Mouse (Mus musculus): Measurements from ENCODE around the gene Psme3. TPM values are rescaled to one million over a fixed set of nuclear protein-coding genes. Genes with fewer than 3 reads are reported as not detected.

Gene Psme3
- total RNA-seq, 2 experiments from 2014 or later, result 88.7 to 103 TPM

- no peak for DNase-seq
Observed at GRCm38 (mm10) chr11:101354438-101355010, 38.5 kb downstream of the Psme3 start.

DNA sequence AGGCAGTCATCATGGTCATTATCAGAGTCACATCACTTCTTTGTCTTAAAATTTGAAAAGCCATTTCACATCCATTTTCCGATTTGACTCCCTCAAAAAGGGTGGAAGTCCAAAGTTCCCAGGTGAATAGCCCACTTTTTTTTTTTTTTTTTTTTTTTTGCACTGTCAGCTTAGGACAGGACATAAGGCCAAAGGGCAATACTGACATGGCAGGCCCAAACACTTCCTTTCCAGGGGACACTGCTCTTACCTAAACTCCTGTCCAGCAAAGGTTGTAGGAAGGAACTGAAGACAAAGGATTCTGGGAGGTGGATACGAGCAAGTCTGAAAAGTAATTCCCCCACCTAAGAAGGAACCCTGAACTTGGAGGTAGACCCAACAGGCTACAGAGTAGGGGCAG is 39.9 kb downstream of the Psme3 start:
- no peak for DNase-seq

DNA sequence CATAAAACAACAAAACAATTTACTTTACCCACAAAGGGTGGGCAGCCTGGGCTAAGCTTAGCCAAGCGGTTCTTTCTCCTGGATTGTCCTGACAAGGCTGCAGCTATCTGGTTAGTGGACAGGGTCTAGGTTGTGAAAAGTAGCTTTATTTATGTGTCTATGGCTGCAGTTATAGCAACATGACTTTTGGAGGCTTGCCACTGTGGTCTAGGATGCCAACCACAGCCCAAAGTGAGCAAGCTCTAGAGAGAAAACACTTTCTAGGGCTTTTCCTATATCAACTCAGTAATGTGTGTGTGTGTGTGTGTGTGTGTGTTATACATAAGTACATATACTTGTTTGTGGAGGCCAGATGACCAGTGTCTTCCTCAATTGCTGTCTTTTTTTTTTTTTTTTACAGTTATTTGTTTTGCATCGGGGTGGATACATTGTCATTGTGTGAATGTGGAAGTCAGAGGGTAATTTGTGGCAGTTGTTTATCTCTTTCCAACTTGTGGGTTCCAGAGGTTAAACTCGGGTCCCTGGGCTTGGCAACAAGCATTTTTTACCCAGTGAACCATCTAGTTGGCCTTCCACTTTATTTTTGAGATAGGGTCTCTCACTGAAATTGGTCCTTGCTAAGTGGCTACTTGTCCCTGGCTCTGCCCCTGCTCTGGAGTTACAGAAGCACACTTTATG is 41.6 kb downstream of the Psme3 start:
- DNase-seq, result no peak

- DNase-seq, result no peak
Observed at GRCm38 (mm10) chr11:101359776-101360175, 43.8 kb downstream of the Psme3 start.

DNA sequence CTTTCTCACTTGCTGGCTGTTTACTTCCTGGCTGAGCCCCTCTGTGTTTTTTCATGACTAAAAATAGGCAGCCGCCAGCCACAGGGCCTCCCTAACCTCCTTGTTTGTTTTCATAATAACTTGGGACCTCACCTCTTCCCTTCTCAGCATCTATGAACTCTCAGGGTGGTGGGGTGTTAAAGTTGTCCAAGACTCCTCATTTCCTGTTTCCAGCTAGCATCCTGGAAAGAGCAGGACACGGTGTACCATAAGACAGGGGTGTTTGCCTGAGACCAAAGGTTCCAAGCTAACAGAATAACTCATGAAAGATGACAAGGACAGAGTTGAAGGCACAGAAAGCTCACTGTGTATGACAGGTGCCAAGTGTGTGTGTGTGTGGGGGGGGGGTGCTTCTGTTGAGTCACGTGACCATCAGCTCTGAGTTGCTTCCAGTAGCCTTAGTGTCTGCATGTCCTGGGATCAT is 44.7 kb downstream of the Psme3 start:
- no peak for DNase-seq

GRCm38 (mm10) chr11:101364531-101364931 is 48.5 kb downstream of the Psme3 start:
- DNase-seq, result no peak

- no peak for DNase-seq
Observed at GRCm38 (mm10) chr11:101367326-101367935, 51.4 kb downstream of the Psme3 start, which contains the start of gene G6pc. TSS of gene G6pc (plus strand) at chr11:101367561.

DNA sequence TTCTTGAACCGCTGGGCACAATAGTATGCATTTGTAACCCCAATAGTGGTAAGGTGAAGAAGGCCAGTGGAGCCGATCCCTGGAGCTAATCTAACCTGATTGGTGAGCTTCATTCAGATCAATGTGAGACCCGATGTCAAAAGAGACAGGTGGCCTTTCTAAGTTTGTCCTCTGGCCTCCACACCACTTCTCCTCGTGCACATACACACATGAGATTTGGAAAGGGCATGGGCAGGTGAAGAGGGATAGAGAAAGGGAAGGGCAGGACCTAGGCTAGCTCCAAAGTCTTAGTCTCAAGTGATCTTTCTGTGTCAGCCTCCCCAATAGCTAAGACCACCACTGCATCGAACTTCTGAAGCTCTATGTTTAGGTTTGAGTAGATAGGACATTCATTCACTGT is 54.1 kb downstream of the Psme3 start:
- no peak for DNase-seq

Small RNA genes within 50 kb of the gene (microRNA-seq; reads per million reads assigned to microRNA genes)
- 0 reads per million in 2 experiments for gene Gm25593

Other genes starting within 250 kb of the Psme3 start
- 10 to 100 TPM in 1 of 2 experiments, 1 to 10 TPM in 1; 9.0 to 10.1 TPM for gene Naglu, start 246.2 kb upstream of the Psme3 start, total RNA-seq (2021)
- gene Hsd17b1, start 237.8 kb upstream of the Psme3 start, total RNA-seq (2021), result not detected
- 10 to 100 TPM; 15.4 to 16.2 TPM for gene Coasy, start 233.6 kb upstream of the Psme3 start, total RNA-seq (2021)
- 10 to 100 TPM; 17.5 to 17.7 TPM for gene Mlx, start 228.9 kb upstream of the Psme3 start, total RNA-seq (2021)
- 10 to 100 TPM; 11.7 to 13.6 TPM for gene Psmc3ip, start 220.8 kb upstream of the Psme3 start, total RNA-seq (2021)
- gene Retreg3, start 196.3 kb upstream of the Psme3 start, total RNA-seq (2021), result 10 to 100 TPM; 32.1 to 32.3 TPM
- gene Tubg1, start 196.3 kb upstream of the Psme3 start, total RNA-seq (2021), result 10 to 100 TPM; 53.5 to 53.7 TPM
- gene Tubg2, start 160.3 kb upstream of the Psme3 start, total RNA-seq (2021), result 1 to 10 TPM; 6.6 to 7.0 TPM
- gene Cntnap1, start 145.7 kb upstream of the Psme3 start, total RNA-seq (2021), result 1 to 10 TPM; 1.5 to 1.6 TPM
- gene Plekhh3, start 144.9 kb upstream of the Psme3 start, total RNA-seq (2021), result 10 to 100 TPM; 23.1 to 27.3 TPM
- gene Ccr10, start 140.8 kb upstream of the Psme3 start, total RNA-seq (2021), result not detected
- 10 to 100 TPM; 14.7 to 15.0 TPM for gene Ezh1, start 89.8 kb upstream of the Psme3 start, total RNA-seq (2021)
- gene Ramp2, start 70.2 kb upstream of the Psme3 start, total RNA-seq (2021), result 100 to 1,000 TPM; 122 to 134 TPM
- gene Vps25, start 62.5 kb upstream of the Psme3 start, total RNA-seq (2021), result 10 to 100 TPM; 87.6 to 88.7 TPM
- 1 to 10 TPM; 4.5 to 7.2 TPM for gene Wnk4, start 55.6 kb upstream of the Psme3 start, total RNA-seq (2021)
- gene Cntd1, start 37.2 kb upstream of the Psme3 start, total RNA-seq (2021), result under 1 TPM; 0.41 to 0.47 TPM
- 10 to 100 TPM; 86.3 to 90.1 TPM for gene Coa3, start 37.1 kb upstream of the Psme3 start, total RNA-seq (2021)
- gene Becn1, start 13.9 kb upstream of the Psme3 start, total RNA-seq (2021), result 100 to 1,000 TPM; 103 to 106 TPM
- gene Aoc2, start 8.8 kb downstream of the Psme3 start, total RNA-seq (2021), result 1 to 10 TPM; 2.9 to 3.2 TPM
- 10 to 100 TPM; 29.5 to 31.3 TPM for gene Aoc3, start 14.4 kb downstream of the Psme3 start, total RNA-seq (2021)
- gene G6pc, start 51.3 kb downstream of the Psme3 start, total RNA-seq (2021), result not detected
- gene Aarsd1, start 101.4 kb downstream of the Psme3 start, total RNA-seq (2021), result 10 to 100 TPM; 25.0 to 27.1 TPM
- 1 to 10 TPM; 3.0 to 8.8 TPM for gene Gm27029, start 108.6 kb downstream of the Psme3 start, total RNA-seq (2021)
- gene Rundc1, start 108.9 kb downstream of the Psme3 start, total RNA-seq (2021), result 10 to 100 TPM in 1 of 2 experiments, 1 to 10 TPM in 1; 9.0 to 12.4 TPM
- gene Ptges3l, start 109.1 kb downstream of the Psme3 start, total RNA-seq (2021), result 10 to 100 TPM; 50.6 to 52.8 TPM
- 10 to 100 TPM; 69.0 to 72.5 TPM for gene Rpl27, start 126.1 kb downstream of the Psme3 start, total RNA-seq (2021)
- 10 to 100 TPM; 12.0 to 13.1 TPM for gene Ifi35, start 132.2 kb downstream of the Psme3 start, total RNA-seq (2021)
- gene Rnd2, start 148.8 kb downstream of the Psme3 start, total RNA-seq (2021), result 10 to 100 TPM; 11.5 to 11.7 TPM
- 10 to 100 TPM; 59.5 to 60.4 TPM for gene Vat1, start 150.0 kb downstream of the Psme3 start, total RNA-seq (2021)
- 10 to 100 TPM; 10.6 to 10.9 TPM for gene Brca1, start 235.7 kb downstream of the Psme3 start, total RNA-seq (2021)
- 100 to 1,000 TPM; 116 to 120 TPM for gene Nbr1, start 235.9 kb downstream of the Psme3 start, total RNA-seq (2021)

Measured in heart, postnatal 4 days (tissue).